9 mouse cellular contexts compared by ENCODE assay signal in genomic region chr9:64903386-64903785, GRCm38 (mm10). TPM values are rescaled to one million over a fixed set of nuclear protein-coding genes. Genes with fewer than 3 reads are reported as not detected.
A peak's percentile ranks its signal among the peaks of the same experiment; 100 is the strongest.
DNase-seq lines count a peak whose midpoint lies in the region; ATAC-seq and TF ChIP-seq lines count a peak whose summit lies in the region.
"Had no signal": no experiment of that assay in that cellular context is flagged by ENCODE, and none has a peak within 500 bp of the region (broad histone marks: within the 10 kb centered on the region; RNA-seq: fewer than 3 reads in every experiment).

No protein-coding gene starts in this region.

- peak; percentile 88 for DNase-seq in midbrain, embryonic 14.5 days
- DNase-seq in brain, embryonic 14.5 days (ENCODE audit: low read depth): peak; percentile 94
- peak; percentile 52 for DNase-seq in fibroblast of lung, adult 2 months (ENCODE audit: low read depth)
- peak; percentile 84 to 86 for DNase-seq in right cerebral cortex, postnatal 10 days (ENCODE audit: low spot score in 2 of 2)
- peak; percentile 39 for DNase-seq in urinary bladder, postnatal 10 days (ENCODE audit: low spot score)

- no peak for ATAC-seq in midbrain, embryonic 14.5 days (ENCODE audit: low FRiP score, low TSS enrichment)
- no peak for ATAC-seq in midbrain, embryonic 16.5 days
- peak; percentile 38 for ATAC-seq in inflammation-experienced regulatory T-cells, adult 6 months
- ATAC-seq in liver, embryonic 15.5 days (ENCODE audit: insufficient read depth): 0 out of 2 replicates have a peak, but pooled peaks have one; percentile 51

- H3K4me2 ChIP-seq in midbrain, embryonic 14.5 days (ENCODE audit: low read length): no peak overlapping the region
- no peak overlapping the region for H3K4me2 ChIP-seq in midbrain, embryonic 16.5 days (ENCODE audit: low read length)
- H3K4me2 ChIP-seq in liver, embryonic 15.5 days: no peak overlapping the region
- H3K4me2 ChIP-seq: heart, embryonic 15.5 days had no signal

- no peak overlapping the region for H3K9ac ChIP-seq in midbrain, embryonic 14.5 days (replicated peaks; ENCODE audit: low read length)
- no peak overlapping the region for H3K9ac ChIP-seq in midbrain, embryonic 16.5 days (ENCODE audit: low read depth, low read length)
- no peak overlapping the region for H3K9ac ChIP-seq in liver, embryonic 15.5 days
- H3K9ac ChIP-seq: heart, embryonic 15.5 days had no signal

- H3K36me3 ChIP-seq in midbrain, embryonic 14.5 days (ENCODE audit: control insufficient read depth, insufficient read depth, low read length): peaks cover 34% of the 10 kb centered on the region
- H3K36me3 ChIP-seq in midbrain, embryonic 16.5 days (ENCODE audit: control insufficient read depth, insufficient read depth, low read length): peaks cover 3% of the 10 kb centered on the region
- peaks cover 90% of the 10 kb centered on the region for H3K36me3 ChIP-seq in liver, embryonic 15.5 days (replicated peaks)

- no peak for TF ChIP-seq POLR2A in brain, embryonic 14.5 days (IDR thresholded peaks at IDR 0.05; ENCODE audit: borderline replicate concordance, extremely low read depth, insufficient read depth, insufficient read length, poor library complexity, severe bottlenecking)

- H3K4me3 ChIP-seq in midbrain, embryonic 14.5 days (replicated peaks; ENCODE audit: low read depth, low read length): no peak overlapping the region
- no peak overlapping the region for H3K4me3 ChIP-seq in midbrain, embryonic 16.5 days (ENCODE audit: low read depth, low read length)
- no peak overlapping the region for H3K4me3 ChIP-seq in liver, embryonic 15.5 days (replicated peaks)
- H3K4me3 ChIP-seq: heart, embryonic 15.5 days had no signal

- TF ChIP-seq CTCF in brain, embryonic 14.5 days (IDR thresholded peaks at IDR 0.05; ENCODE audit: borderline replicate concordance, extremely low read depth, insufficient read depth, insufficient read length): peak; percentile 84

- H3K27ac ChIP-seq in midbrain, embryonic 14.5 days (replicated peaks; ENCODE audit: low read depth, low read length): no peak overlapping the region
- no peak overlapping the region for H3K27ac ChIP-seq in midbrain, embryonic 16.5 days (ENCODE audit: low read length)
- H3K27ac ChIP-seq in liver, embryonic 15.5 days (replicated peaks): no peak overlapping the region
- H3K27ac ChIP-seq: heart, embryonic 15.5 days had no signal

- no peaks in the 10 kb centered on the region for H3K9me3 ChIP-seq in midbrain, embryonic 14.5 days (ENCODE audit: control insufficient read depth, low read length)
- no peaks in the 10 kb centered on the region for H3K9me3 ChIP-seq in midbrain, embryonic 16.5 days (replicated peaks; ENCODE audit: control insufficient read depth, low read length, poor library complexity, severe bottlenecking)
- H3K9me3 ChIP-seq in liver, embryonic 15.5 days (replicated peaks): no peaks in the 10 kb centered on the region
- H3K9me3 ChIP-seq: heart, embryonic 15.5 days had no signal

- no peaks in the 10 kb centered on the region for H3K4me1 ChIP-seq in midbrain, embryonic 14.5 days (ENCODE audit: control insufficient read depth, insufficient read depth, low read length)
- no peaks in the 10 kb centered on the region for H3K4me1 ChIP-seq in midbrain, embryonic 16.5 days (ENCODE audit: control insufficient read depth, insufficient read depth, low read length)
- H3K4me1 ChIP-seq in liver, embryonic 15.5 days (replicated peaks): no peaks in the 10 kb centered on the region; the same call in 1 of the 2 replicates
- H3K4me1 ChIP-seq: heart, embryonic 15.5 days had no signal

- WGBS in midbrain, embryonic 14.5 days: 69% methylated on average over 3 of the region's 3 CpGs
- WGBS in midbrain, embryonic 16.5 days: 64% methylated on average over 3 of the region's 3 CpGs
- WGBS in liver, embryonic 15.5 days (ENCODE audit: insufficient replicate concordance): 64% methylated on average over 3 of the region's 3 CpGs

- H3K27me3 ChIP-seq in midbrain, embryonic 14.5 days (ENCODE audit: control insufficient read depth, insufficient read depth, low read length): no peaks in the 10 kb centered on the region
- no peaks in the 10 kb centered on the region for H3K27me3 ChIP-seq in midbrain, embryonic 16.5 days (ENCODE audit: control insufficient read depth, insufficient read depth, low read depth, low read length)
- H3K27me3 ChIP-seq in liver, embryonic 15.5 days: no peaks in the 10 kb centered on the region
- H3K27me3 ChIP-seq: heart, embryonic 15.5 days had no signal

RNA-seq across cellular contexts. Expression of gene Slc24a1, which starts 48.0 kb away (rescaled TPM):
- polyA plus RNA-seq in midbrain, embryonic 14.5 days (2014; fragmentation: Nextera tagmentation; extraction: Ambion mirVana): 0.09 TPM in 1 of 2 replicates, not detected in the other
- polyA plus RNA-seq in midbrain, embryonic 16.5 days (2015; fragmentation: Nextera tagmentation; extraction: Ambion mirVana): 0.10 and 0.20 TPM in 2 replicates
- polyA plus RNA-seq in brain, embryonic 14.5 days (2012; rRNA removed): 0.05 and 0.11 TPM in 2 replicates
- polyA plus RNA-seq in inflammation-experienced regulatory T-cells, adult 6 months (2017; shearing (Covaris generic)): under 1 TPM; 0.07 to 0.20 (median 0.17) TPM
- polyA plus RNA-seq in liver, embryonic 15.5 days (2015; fragmentation: Nextera tagmentation; extraction: Ambion mirVana): 0.05 and 0.06 TPM in 2 replicates

RNA-seq across cellular contexts. Expression of gene Ints14, which starts 57.3 kb away (rescaled TPM):
- polyA plus RNA-seq in midbrain, embryonic 14.5 days (2014; fragmentation: Nextera tagmentation; extraction: Ambion mirVana): 26.8 and 47.1 TPM in 2 replicates
- 35.1 and 37.1 TPM in 2 replicates for polyA plus RNA-seq in midbrain, embryonic 16.5 days (2015; fragmentation: Nextera tagmentation; extraction: Ambion mirVana)
- 33.5 and 35.6 TPM in 2 replicates for polyA plus RNA-seq in brain, embryonic 14.5 days (2012; rRNA removed)
- 10 to 100 TPM; 34.8 to 38.2 (median 36.5) TPM for polyA plus RNA-seq in inflammation-experienced regulatory T-cells, adult 6 months (2017; shearing (Covaris generic))
- 20.8 and 21.0 TPM in 2 replicates for polyA plus RNA-seq in liver, embryonic 15.5 days (2015; fragmentation: Nextera tagmentation; extraction: Ambion mirVana)

Comparison
In these comparisons a context has a peak if more than half of its experiments do, and no peak if none do; other contexts are left out.
1. ATAC-seq: peak in inflammation-experienced regulatory T-cells, adult 6 months (single experiment) and liver, embryonic 15.5 days (single experiment); none in midbrain, embryonic 14.5 days (single experiment) and midbrain, embryonic 16.5 days (single experiment).
2. DNase-seq: peak in every context shown above with its lines; median percentile 94 in brain, embryonic 14.5 days; 88 in midbrain, embryonic 14.5 days; 85 in right cerebral cortex, postnatal 10 days; 52 in fibroblast of lung, adult 2 months; 39 in urinary bladder, postnatal 10 days.